Mouse (Mus musculus): Measurements from ENCODE around the gene Gm13271.

DNA sequence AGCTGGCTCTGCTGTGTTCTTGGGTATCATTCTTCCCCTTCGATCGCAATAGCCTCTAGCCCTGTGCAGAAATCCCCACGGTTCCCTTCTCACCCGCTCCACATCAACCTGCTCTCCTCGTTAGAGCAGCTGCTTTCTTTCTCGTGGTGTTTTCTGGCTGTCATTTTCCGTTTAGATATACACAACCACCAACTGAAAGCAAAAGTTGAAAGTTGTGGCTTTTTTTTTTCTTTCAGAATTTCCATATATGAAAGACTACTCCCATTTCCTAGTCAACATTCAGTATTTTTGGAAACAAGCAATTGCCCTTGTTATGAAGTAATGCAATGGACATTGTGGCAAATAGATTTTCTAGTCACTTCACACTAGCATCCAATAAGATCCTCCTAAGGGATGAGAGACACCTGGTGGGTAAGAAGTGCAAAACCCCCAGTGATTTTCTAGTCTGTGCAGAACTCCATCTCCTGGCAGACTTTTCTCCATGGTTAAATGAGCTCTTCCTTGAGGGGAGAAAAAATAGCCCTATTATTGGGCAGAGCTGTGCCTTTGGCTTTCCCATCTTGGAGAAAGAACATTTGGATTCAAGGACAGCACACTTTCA, 11.8 kb upstream of the Gm13271 start:
- no peak for TF ChIP-seq POLR2A (IDR thresholded peaks at IDR 0.05; ENCODE audit: borderline replicate concordance, extremely low read depth, low read depth, low read length)
- no peak for TF ChIP-seq CTCF (IDR thresholded peaks at IDR 0.05; ENCODE audit: insufficient read depth, low read length)
